Mouse (Mus musculus) spleen, adult 2 months (tissue): ENCODE data around the gene Tbc1d5.

Experiments
- CTCF ChIP-seq: fragments of 200-500 bp; IDR thresholded peaks from 2 replicates; pipeline ENCODE4 v1.5.1; 2011; ENCODE audit warnings: mild to moderate bottlenecking, inconsistent platforms; ENCODE audit not compliant: insufficient read depth, insufficient read length, insufficient replicate concordance; ENCODE audit errors: extremely low read depth
- POLR2A ChIP-seq: fragments of 200-500 bp; IDR thresholded peaks from 2 replicates; pipeline ENCODE4 v1.6.1; 2011; ENCODE audit warnings: low read depth, low read length, inconsistent platforms

GRCm38 (mm10) chr17:50874067-50874466 lies 305.1 kb downstream of the Tbc1d5 start:
- TF ChIP-seq POLR2A (no peak), CTCF (no peak)
